Mouse (Mus musculus) Patski (cell line): ENCODE results near the gene S1pr4. TPM values are rescaled to one million over a fixed set of nuclear protein-coding genes. Genes with fewer than 3 reads are reported as not detected.

Source experiments
- ATAC-seq: fragments of 100-300 bp; one replicate; pipeline ENCODE4 v1.8.0; 2021
- CTCF ChIA-PET: fragments of 350-600 bp; sonication (Branson Sonifier 250); formaldehyde crosslinking; loops from one replicate; lab custom pipeline; 2022; ENCODE audit warnings: inconsistent platforms; lab: Charles Lee
- POLR2A ChIA-PET: fragments of 350-600 bp; sonication (Branson Sonifier 250); formaldehyde crosslinking; loops from one replicate; lab custom pipeline; 2022; ENCODE audit warnings: antibody characterized with exemption, inconsistent platforms; lab: Charles Lee
- DNase-seq: peaks from one replicate; pipeline ENCODE4 v3.0.0-alpha.2; 2011; ENCODE audit warnings: low read depth, low spot score
- H3K27me3 ChIP-seq: fragments of 371-371 bp; one replicate; pipeline ENCODE4 v1.5.1; 2021
- CTCF ChIP-seq: fragments of 100-300 bp; IDR thresholded peaks from one replicate; pipeline ENCODE4 v1.5.1; 2021
- in situ Hi-C: fragments of 300-500 bp; cut with MboI; formaldehyde crosslinking; loops from 3 replicates; pipeline ENCODE4 v1.11.1; 2018; ENCODE audit warnings: low pct_unique_long_range_greater_than_20kb, mixed read lengths
- polyA plus RNA-seq: library from polyadenylated mRNA; unstranded; gene quantifications from one replicate; pipeline ENCODE4 v1.2.3, GENCODE M21; 2021

Gene S1pr4
- polyA plus RNA-seq = 0.03 TPM

DNA sequence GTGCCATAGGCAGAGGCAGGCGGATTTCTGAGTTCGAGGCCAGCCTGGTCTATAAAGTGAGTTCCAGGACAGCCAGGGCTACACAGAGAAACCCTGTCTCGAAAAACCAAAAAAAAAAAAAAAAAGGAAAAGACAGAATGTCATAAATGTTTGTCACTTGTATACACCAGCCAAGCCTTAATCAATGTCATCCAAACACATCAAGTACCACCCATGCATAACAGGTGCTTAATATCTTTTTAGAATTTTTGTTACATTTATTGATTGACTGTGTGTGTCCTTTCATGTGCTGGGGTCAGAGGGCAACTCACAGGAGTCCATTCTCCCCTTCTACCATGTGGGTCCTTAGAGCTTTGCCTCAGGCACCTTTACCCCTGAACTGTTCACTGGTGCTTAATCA lies at the start of gene S1pr4:
TSS of gene S1pr4 (minus strand) at position 101 of the 400 bp plus-strand sequence.
- TF ChIP-seq CTCF = no peak
- no peak for ATAC-seq
- CTCF ChIA-PET = interaction anchor here (3.6 kb wide), 1 partner anchor 51 kb away, joined by 31 read pairs; no protein-coding TSS in a partner anchor
- POLR2A ChIA-PET = no interaction called here
- H3K27me3 ChIP-seq = peaks cover 8% of the 10 kb centered on the region
- no peak for DNase-seq
- in situ Hi-C loops = loop anchor here (10.0 kb wide), 1 partner anchor 665 kb away; no protein-coding TSS in a partner anchor

DNA sequence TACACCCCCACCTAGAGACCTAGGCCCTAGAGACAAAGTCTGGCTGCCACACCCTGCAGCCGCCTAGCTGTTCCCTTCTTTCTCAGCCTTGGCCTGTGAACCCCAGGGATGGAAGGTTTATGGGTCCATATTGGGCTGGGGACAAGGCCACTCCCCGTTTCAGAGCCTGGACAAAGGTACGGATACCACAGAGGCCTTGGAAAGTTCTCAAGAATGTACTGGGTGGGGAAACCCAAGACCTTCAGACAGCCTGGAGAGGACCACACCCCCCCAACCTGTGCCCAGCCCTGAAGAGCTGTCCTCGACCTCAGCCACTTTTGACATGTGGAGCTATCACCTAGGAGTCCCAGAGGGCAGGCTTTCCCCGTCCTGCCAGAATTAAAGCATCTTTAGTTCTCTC lies 49.0 kb upstream of the S1pr4 start:
- POLR2A ChIA-PET = no interaction called here
- in situ Hi-C loops = no loop called here
- TF ChIP-seq CTCF = no peak

DNA sequence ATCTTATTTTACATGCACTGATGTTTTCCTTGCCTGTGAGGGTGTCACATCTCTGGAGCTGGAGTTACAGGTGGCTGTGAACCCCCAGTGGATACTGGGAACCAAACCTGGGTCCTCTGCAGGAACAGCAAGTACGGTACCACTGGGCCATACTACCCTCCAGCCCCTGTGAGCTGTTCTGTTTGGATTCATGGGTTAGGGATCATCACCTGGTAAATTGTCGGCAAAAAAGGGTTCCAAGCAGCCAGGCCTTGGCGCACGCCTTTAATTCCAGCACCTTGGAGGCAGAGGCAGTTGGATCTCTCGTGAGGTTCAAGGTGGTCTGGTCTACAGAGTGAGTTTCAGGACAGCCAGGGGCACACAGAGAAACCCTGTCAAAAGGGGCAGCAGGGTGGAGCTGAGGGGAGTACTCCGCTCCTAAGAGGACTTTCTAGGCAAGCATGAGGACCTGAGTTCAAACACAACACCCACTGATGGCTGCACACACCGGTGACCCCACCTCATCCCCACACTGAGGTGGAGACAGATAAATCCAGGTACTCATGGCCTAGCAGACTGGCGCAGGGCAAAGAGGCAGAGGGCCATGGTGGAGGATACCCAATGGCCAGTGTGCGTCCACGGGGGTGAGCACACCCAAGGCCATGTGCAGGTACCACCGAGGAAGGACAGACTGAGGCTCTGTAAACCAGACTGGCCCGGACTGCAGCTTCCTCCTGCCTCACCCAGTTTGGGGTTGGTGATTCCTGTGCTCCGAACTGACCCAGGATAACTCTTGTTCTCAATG lies 47.0 kb upstream of the S1pr4 start:
- H3K27me3 ChIP-seq = no peaks in the 10 kb centered on the region
- TF ChIP-seq CTCF = no peak
- ChIA-PET POLR2A (no interaction called here), CTCF (interaction anchor here (1.1 kb wide), 1 partner anchor 11 kb away, joined by 3 read pairs; no protein-coding TSS in a partner anchor)
- DNase-seq (no peak), ATAC-seq (no peak)
- in situ Hi-C loops = no loop called here

More for the DNA sequence above, 49.0 kb upstream of the S1pr4 start:
- CTCF ChIA-PET = interaction anchor here (0.8 to 4.1 kb wide), 5 partner anchors 14 to 52 kb away, joined by 3 to 48 read pairs (median 11); partner anchors contain the start of gene Ncln
- no peak for ATAC-seq
- DNase-seq = no peak
- no peaks in the 10 kb centered on the region for H3K27me3 ChIP-seq

DNA sequence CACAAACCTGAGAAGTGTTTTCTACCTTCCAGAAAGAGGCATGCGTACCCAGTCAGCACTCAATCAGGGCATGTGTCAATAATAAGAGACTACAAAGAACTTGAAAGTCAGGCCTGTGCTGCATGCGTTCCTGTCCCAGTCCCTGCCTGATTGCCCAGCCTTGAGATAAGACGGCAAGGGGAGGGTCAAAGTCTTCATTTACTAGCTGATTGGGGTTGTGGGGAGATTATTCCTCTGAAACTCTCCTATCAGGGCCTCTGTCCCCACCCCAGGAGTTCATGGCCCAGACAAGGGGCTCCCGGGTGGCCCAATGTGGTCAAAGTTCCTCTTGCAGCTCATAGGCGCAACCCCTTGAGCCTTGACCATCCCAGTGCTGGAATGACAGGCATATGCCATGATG lies 46.4 kb upstream of the S1pr4 start:
- ChIA-PET POLR2A (no interaction called here), CTCF (interaction anchor here (1.1 kb wide), 1 partner anchor 11 kb away, joined by 3 read pairs; no protein-coding TSS in a partner anchor)
- TF ChIP-seq CTCF = no peak
- no peak for DNase-seq
- in situ Hi-C loops = no loop called here
- no peaks in the 10 kb centered on the region for H3K27me3 ChIP-seq
- ATAC-seq = no peak

DNA sequence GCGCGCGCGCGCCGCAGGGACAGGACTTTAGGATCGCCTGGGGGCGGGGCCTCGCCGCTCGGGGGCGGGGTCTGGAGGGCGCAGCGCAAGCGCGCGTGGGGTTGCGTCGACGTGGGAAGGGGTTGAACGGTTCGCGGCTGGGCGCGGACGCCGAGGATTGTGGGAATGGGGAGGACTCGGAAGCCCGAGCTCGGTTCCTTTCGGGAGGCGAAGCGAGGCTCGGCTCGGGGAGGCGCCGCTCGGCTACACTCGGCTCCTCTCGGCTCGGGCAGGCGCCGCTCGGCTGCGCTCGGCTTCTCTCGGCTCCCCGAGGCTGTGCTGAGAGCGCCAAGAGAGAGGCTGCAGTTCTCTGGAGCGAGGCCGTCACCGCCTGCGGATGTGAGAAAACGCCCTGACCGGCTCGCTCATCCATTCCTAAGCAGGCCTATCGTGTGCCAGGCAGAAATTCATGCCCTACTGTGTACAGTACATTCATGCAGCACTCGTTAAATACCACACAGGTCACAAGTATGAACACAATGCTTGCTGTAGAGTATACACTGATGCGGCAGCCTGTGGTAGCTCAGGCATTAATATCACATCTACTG lies 45.3 kb upstream of the S1pr4 start, which contains the start of gene Gna11:
TSS of gene Gna11 (minus strand) at position 30 of the 587 bp plus-strand sequence.
- in situ Hi-C loops = no loop called here
- TF ChIP-seq CTCF = no peak
- POLR2A ChIA-PET = interaction anchor here (0.6 to 1.1 kb wide), 4 partner anchors 25 to 523 kb away, joined by 3 to 6 read pairs (median 5); partner anchors contain the start of gene Ncln
- CTCF ChIA-PET = no interaction called here
- no peaks in the 10 kb centered on the region for H3K27me3 ChIP-seq
- peak; percentile 87 for DNase-seq
- peak; percentile 91 for ATAC-seq

DNA sequence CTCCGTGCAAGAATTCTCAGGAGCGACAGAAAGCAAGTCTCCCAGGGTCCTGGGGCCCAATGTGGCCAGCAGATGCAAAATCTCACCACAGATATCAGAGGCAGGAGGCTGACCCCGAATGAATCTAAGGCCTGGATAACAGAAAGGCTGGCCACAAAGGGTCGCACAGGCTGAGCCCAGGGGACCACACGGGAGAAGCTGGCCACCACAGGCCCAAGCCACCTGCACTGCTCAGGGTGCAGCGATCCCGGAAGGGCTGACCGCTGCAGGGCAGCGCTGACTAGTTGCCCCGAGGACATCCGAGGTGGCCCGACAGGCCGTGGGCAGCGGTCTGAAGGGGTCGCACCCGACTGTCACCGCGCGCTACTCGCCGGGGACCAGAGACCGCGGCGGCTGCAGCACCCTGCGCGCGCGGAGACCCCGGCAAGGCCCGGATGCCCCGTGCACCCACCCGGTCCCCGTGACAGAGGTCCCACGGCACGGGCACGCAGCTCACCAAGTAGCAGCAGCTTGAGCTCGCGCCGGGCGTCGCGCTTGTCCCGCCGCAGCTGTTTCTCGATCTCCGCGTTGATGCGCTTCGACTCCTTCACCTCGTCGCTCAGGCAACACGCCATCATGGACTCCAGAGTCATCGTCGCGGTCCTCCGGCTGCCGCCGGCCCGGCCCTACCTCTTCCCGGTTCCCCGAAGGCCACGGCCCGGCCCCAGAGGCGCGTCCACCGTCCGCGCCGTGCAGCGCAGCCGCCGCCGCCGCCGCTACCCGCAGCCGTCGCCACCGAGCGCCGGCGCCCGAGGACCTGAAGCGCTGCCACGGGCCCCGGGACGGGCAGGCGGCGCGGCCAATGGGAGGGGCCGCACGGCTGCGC lies 44.6 kb upstream of the S1pr4 start:
- H3K27me3 ChIP-seq = no peaks in the 10 kb centered on the region
- DNase-seq = no peak
- ChIA-PET POLR2A (interaction anchor here (0.6 to 1.3 kb wide), 6 partner anchors 26 to 524 kb away, joined by 3 to 6 read pairs (median 4); partner anchors contain the start of gene Ncln), CTCF (interaction anchor here (1.2 to 1.3 kb wide), 2 partner anchors 18 to 93 kb away, joined by 3 to 6 read pairs; no protein-coding TSS in a partner anchor)
- no peak for TF ChIP-seq CTCF
- ATAC-seq = peak; percentile 4
- in situ Hi-C loops = no loop called here

DNA sequence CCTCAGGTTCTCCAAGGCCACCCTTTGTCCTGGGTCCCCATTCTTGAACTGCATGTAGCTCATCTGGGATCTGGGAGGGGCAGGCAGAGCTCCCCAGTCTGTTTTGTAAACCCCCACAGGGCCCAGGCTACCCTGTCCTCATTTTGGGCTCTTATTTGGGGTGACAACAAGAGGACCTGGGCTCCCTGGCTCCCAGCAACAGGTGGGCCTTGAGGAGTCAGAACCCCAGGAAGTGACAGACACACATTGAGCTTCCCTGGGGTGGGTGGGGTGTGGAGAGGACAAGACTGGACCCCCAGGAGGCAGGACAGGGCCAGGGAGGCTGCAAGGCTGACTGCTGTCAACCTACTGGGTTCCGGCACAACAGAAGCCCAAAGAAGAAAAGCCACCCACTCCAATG lies 43.7 kb upstream of the S1pr4 start:
- no peak for TF ChIP-seq CTCF
- H3K27me3 ChIP-seq = no peaks in the 10 kb centered on the region
- CTCF ChIA-PET = interaction anchor here (1.2 to 1.3 kb wide), 2 partner anchors 17 to 92 kb away, joined by 3 to 6 read pairs; no protein-coding TSS in a partner anchor
- POLR2A ChIA-PET = interaction anchor here (0.7 to 1.3 kb wide), 2 partner anchors 27 to 31 kb away, joined by 3 read pairs; no protein-coding TSS in a partner anchor
- no peak for DNase-seq
- ATAC-seq = no peak
- in situ Hi-C loops = no loop called here

DNA sequence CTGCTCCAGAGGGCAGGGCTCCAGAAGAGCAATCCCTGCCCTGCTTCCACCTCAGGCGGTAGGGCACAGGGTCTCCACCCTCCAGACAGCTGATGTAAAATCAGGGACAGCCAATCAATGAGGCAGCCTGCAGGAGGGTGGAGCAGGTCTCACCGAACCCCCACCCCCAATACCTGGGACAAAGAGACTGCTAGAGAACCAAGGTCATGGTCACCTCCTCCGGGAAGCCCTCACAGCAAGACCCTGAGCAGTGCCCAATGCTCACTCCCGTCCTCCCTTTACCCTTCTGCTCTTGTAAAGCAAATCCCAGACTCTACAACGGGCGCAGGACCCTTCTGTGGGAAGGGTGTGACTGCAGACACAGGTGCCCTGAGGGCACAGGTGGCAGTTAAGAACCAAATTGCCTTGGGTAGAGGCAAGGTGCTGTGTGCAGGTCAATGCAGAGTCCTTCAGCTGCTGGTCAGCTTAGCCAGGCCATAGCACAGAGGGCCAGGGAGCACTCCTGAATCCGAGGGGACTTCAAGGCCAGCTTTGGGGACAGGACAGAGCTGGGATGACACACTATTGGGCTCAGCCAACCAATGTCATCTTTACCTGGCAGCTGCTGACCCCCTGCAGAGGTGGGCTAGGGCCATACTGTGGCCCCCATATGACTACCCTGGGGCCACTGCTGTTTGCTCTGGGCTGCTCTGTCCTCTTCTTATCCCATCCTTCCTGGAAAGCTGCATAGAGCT lies 43.0 kb upstream of the S1pr4 start:
- POLR2A ChIA-PET = interaction anchor here (1.3 kb wide), 1 partner anchor 28 kb away, joined by 3 read pairs; no protein-coding TSS in a partner anchor
- in situ Hi-C loops = no loop called here

DNA sequence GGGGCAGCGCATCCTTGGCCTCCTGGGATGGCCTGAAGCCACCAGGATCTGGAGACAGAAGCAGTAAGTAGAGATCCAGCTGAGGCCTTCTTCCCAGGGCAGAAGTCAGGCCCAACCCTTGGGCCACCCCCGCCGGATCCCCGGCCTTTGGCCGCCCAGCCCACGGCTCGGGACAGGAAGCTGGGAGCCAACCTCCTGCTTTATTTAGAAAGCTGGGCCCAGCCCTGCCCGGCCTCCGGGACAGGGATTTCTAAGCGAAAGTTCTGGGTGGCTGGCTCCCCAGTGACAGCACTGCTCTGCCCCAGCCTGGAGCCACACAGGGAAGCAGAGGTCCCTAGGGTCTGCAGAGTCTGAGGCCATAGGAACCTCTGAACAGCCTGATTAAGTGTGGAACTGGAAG lies 41.9 kb upstream of the S1pr4 start:
- in situ Hi-C loops = no loop called here
- H3K27me3 ChIP-seq = no peaks in the 10 kb centered on the region
- ChIA-PET CTCF (interaction anchor here (1.5 kb wide), 1 partner anchor 10 kb away, joined by 5 read pairs; no protein-coding TSS in a partner anchor), POLR2A (no interaction called here)
- no peak for TF ChIP-seq CTCF
- DNase-seq = no peak
- no peak for ATAC-seq

More for the DNA sequence above, 43.0 kb upstream of the S1pr4 start:
- no peaks in the 10 kb centered on the region for H3K27me3 ChIP-seq
- CTCF ChIA-PET = interaction anchor here (1.2 to 1.3 kb wide), 2 partner anchors 16 to 91 kb away, joined by 3 to 6 read pairs; no protein-coding TSS in a partner anchor
- DNase-seq (no peak), ATAC-seq (no peak)
- TF ChIP-seq CTCF = no peak
